9 mouse cellular contexts compared by ENCODE assay signal in the genomic region with DNA sequence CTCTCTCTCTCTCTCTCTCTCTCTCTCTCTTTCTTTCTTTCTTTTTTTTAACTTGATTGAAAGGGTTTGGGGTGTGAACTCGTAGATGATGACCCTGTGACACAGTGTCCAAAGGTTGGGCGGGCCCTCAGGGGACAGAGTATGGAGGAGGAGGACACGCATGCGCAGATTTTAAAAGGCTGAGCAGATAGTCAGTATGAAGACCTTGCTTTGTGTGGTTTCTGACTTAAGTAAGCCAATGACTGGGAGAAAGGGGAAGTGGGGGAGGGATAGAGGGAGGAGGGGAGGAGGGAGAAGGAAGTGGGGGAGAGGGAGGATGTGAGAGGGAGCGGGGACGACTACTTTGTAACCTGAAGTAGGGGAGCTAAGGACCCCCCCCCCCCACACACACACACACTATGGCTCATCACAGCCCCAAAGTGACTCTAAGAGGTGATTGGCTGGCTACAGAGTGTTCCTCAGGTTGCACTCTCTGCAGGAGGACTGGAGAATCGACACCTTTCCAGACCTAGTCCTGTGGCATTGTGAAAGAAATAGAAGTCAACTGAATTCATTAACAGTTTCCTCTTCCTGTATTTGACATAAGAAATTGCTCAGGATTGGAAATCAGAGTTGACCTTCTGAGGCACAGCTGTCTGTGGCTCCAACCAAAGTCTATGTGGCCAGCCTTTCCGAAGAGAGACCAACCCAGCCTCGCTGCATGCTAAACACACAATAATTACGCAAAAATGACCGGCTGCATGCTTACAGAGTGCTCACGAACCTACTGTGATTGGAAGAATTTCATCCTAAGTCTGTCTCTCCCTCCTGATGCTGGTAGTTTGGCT. TPM values are rescaled to one million over a fixed set of nuclear protein-coding genes. Genes with fewer than 3 reads are reported as not detected.
DNase-seq lines count a peak whose midpoint lies in the region; ATAC-seq and TF ChIP-seq lines count a peak whose summit lies in the region.
"Had no signal": no experiment of that assay in that cellular context is flagged by ENCODE, and none has a peak within 500 bp of the region (broad histone marks: within the 10 kb centered on the region; RNA-seq: fewer than 3 reads in every experiment).

No protein-coding gene starts in this region.

- no peak for TF ChIP-seq CTCF in midbrain, postnatal 0 days (IDR thresholded peaks at IDR 0.05)

- no peaks in the 10 kb centered on the region for H3K27me3 ChIP-seq in embryonic facial prominence, embryonic 12.5 days
- H3K27me3 ChIP-seq in limb, embryonic 11.5 days (ENCODE audit: control insufficient read depth, insufficient read depth, low read length) = no peaks in the 10 kb centered on the region
- no peaks in the 10 kb centered on the region for H3K27me3 ChIP-seq in midbrain, postnatal 0 days (ENCODE audit: insufficient read depth, low read length)
- H3K27me3 ChIP-seq: embryonic facial prominence, embryonic 13.5 days had no signal

- no peak overlapping the region for H3K9ac ChIP-seq in embryonic facial prominence, embryonic 12.5 days
- H3K9ac ChIP-seq in limb, embryonic 11.5 days (ENCODE audit: low read length) = no peak overlapping the region
- no peak overlapping the region for H3K9ac ChIP-seq in midbrain, postnatal 0 days (replicated peaks; ENCODE audit: low read length, poor library complexity, severe bottlenecking)
- H3K9ac ChIP-seq: embryonic facial prominence, embryonic 13.5 days had no signal

- peaks cover 5% of the 10 kb centered on the region for H3K4me1 ChIP-seq in embryonic facial prominence, embryonic 12.5 days
- H3K4me1 ChIP-seq in limb, embryonic 11.5 days (ENCODE audit: control insufficient read depth, insufficient read depth, low read length) = peaks cover 6% of the 10 kb centered on the region; the same call in 1 of the 2 replicates
- no peaks in the 10 kb centered on the region for H3K4me1 ChIP-seq in midbrain, postnatal 0 days (ENCODE audit: insufficient read depth, low read length)

- no peak overlapping the region; the same call in 1 of the 2 replicates for H3K4me2 ChIP-seq in embryonic facial prominence, embryonic 12.5 days (replicated peaks)
- H3K4me2 ChIP-seq in limb, embryonic 11.5 days (ENCODE audit: low read depth, severe bottlenecking) = no peak overlapping the region
- no peak overlapping the region for H3K4me2 ChIP-seq in midbrain, postnatal 0 days (ENCODE audit: low read depth, low read length, poor library complexity, severe bottlenecking)
- H3K4me2 ChIP-seq: embryonic facial prominence, embryonic 13.5 days had no signal

- DNase-seq in right cerebral cortex, postnatal 14 days = peak; percentile 15
- DNase-seq in right cerebral cortex, adult 2 months (ENCODE audit: low spot score in 2 of 2) = no peak
- DNase-seq in limb, embryonic 11.5 days (ENCODE audit: low spot score) = peak; percentile 40
- no peak for DNase-seq in midbrain, postnatal 0 days (ENCODE audit: low spot score)
- no peak for DNase-seq in layer of hippocampus, postnatal 14 days (ENCODE audit: low spot score in 2 of 2)
- DNase-seq in cerebellum, adult 11-12 months = no peak

- H3K4me3 ChIP-seq in embryonic facial prominence, embryonic 12.5 days = no peak overlapping the region
- H3K4me3 ChIP-seq in limb, embryonic 11.5 days (ENCODE audit: low read depth, low read length) = no peak overlapping the region
- no peak overlapping the region for H3K4me3 ChIP-seq in midbrain, postnatal 0 days (ENCODE audit: low read depth, low read length)
- H3K4me3 ChIP-seq: embryonic facial prominence, embryonic 13.5 days had no signal

- H3K36me3 ChIP-seq in embryonic facial prominence, embryonic 12.5 days = no peaks in the 10 kb centered on the region
- H3K36me3 ChIP-seq in limb, embryonic 11.5 days (ENCODE audit: control insufficient read depth, insufficient read depth, low read length) = no peaks in the 10 kb centered on the region
- H3K36me3 ChIP-seq in midbrain, postnatal 0 days (ENCODE audit: insufficient read depth, low read length) = no peaks in the 10 kb centered on the region
- H3K36me3 ChIP-seq: embryonic facial prominence, embryonic 13.5 days had no signal

- 0 out of 2 replicates have a peak overlapping the region, but pooled peaks have one; percentile 3 for H3K27ac ChIP-seq in embryonic facial prominence, embryonic 12.5 days
- H3K27ac ChIP-seq in limb, embryonic 11.5 days (replicated peaks; ENCODE audit: low read depth, low read length) = no peak overlapping the region
- no peak overlapping the region for H3K27ac ChIP-seq in midbrain, postnatal 0 days (ENCODE audit: low read depth, low read length)
- H3K27ac ChIP-seq: embryonic facial prominence, embryonic 13.5 days had no signal

- ATAC-seq in embryonic facial prominence, embryonic 12.5 days (ENCODE audit: insufficient number of reproducible peaks, insufficient read depth, low FRiP score, low TSS enrichment) = 0 out of 2 replicates have a peak, but pooled peaks have one; percentile 41
- ATAC-seq in limb, embryonic 11.5 days (ENCODE audit: insufficient number of reproducible peaks, low FRiP score, low TSS enrichment, low read depth) = no peak
- peak; percentile 91 for ATAC-seq in neutrophil, adult 5-6 weeks (ENCODE audit: extremely low read depth, insufficient number of reproducible peaks, low FRiP score, poor library complexity, severe bottlenecking)
- ATAC-seq in midbrain, postnatal 0 days (ENCODE audit: low FRiP score) = no peak

- 44% methylated on average over 12 of the region's 12 CpGs for WGBS in embryonic facial prominence, embryonic 12.5 days
- 54% methylated on average over 12 of the region's 12 CpGs for WGBS in limb, embryonic 11.5 days
- 67% methylated on average over 12 of the region's 12 CpGs for WGBS in midbrain, postnatal 0 days

- H3K9me3 ChIP-seq in embryonic facial prominence, embryonic 12.5 days = no peaks in the 10 kb centered on the region
- H3K9me3 ChIP-seq in limb, embryonic 11.5 days (ENCODE audit: control insufficient read depth, low read length) = no peaks in the 10 kb centered on the region
- H3K9me3 ChIP-seq in midbrain, postnatal 0 days (ENCODE audit: low read length) = no peaks in the 10 kb centered on the region
- H3K9me3 ChIP-seq: embryonic facial prominence, embryonic 13.5 days had no signal

RNA-seq across cellular contexts. Expression of a gene that starts 39.4 kb away (rescaled TPM):
- polyA plus RNA-seq in embryonic facial prominence, embryonic 12.5 days (2016; fragmentation: Nextera tagmentation; extraction: Ambion mirVana) = 46.6 and 47.8 TPM in 2 replicates
- polyA plus RNA-seq in limb, embryonic 11.5 days (2014; fragmentation: Nextera tagmentation; extraction: Ambion mirVana) = 39.1 and 49.3 TPM in 2 replicates
- 42.1 and 46.0 TPM in 2 replicates for total RNA-seq in neutrophil, adult 5-6 weeks (2017)
- 37.9 and 53.5 TPM in 2 replicates for total RNA-seq in midbrain, postnatal 0 days (2014; rRNA removed)
- 13.1 and 17.1 TPM in 2 replicates for polyA plus RNA-seq in midbrain, postnatal 0 days (2015; fragmentation: Nextera tagmentation; extraction: Ambion mirVana)
- 10 to 100 TPM; 47.2 to 56.5 TPM for total RNA-seq in layer of hippocampus, postnatal 14 days (2021)

Comparison
In these comparisons a context has a peak if more than half of its experiments do, and no peak if none do; other contexts are left out.
1. DNase-seq: peak in right cerebral cortex, postnatal 14 days (single experiment) and limb, embryonic 11.5 days (single experiment); none in right cerebral cortex, adult 2 months (0 of 2), midbrain, postnatal 0 days (single experiment), layer of hippocampus, postnatal 14 days (0 of 2) and cerebellum, adult 11-12 months (single experiment).
2. ATAC-seq: peak in embryonic facial prominence, embryonic 12.5 days (single experiment) and neutrophil, adult 5-6 weeks (single experiment); none in limb, embryonic 11.5 days (single experiment) and midbrain, postnatal 0 days (single experiment).